ENCODE assay signal across 8 mouse cellular contexts in genomic region chr6:129254949-129255602, GRCm38 (mm10). TPM values are rescaled to one million over a fixed set of nuclear protein-coding genes. Genes with fewer than 3 reads are reported as not detected.
DNase-seq lines count a peak whose midpoint lies in the region; ATAC-seq and TF ChIP-seq lines count a peak whose summit lies in the region.

No protein-coding gene starts in this region.

- ATAC-seq in embryonic facial prominence, embryonic 14.5 days (ENCODE audit: low read depth): no peak
- ATAC-seq in lung, embryonic 16.5 days (ENCODE audit: low read depth): peak; percentile 43

- no peaks in the 10 kb centered on the region for H3K36me3 ChIP-seq in embryonic facial prominence, embryonic 14.5 days (ENCODE audit: control insufficient read depth, insufficient read depth, low read length)
- H3K36me3 ChIP-seq in lung, embryonic 16.5 days (ENCODE audit: control insufficient read depth, insufficient read depth, low read length): no peaks in the 10 kb centered on the region

- DNase-seq in adrenal gland, postnatal 10 days: peak; percentile 16
- DNase-seq in adrenal gland, postnatal 25 days: no peak
- no peak for DNase-seq in lung, adult 2 months
- DNase-seq in lung, adult 18-20 months: no peak
- peak; percentile 59 for DNase-seq in embryonic facial prominence, embryonic 14.5 days (ENCODE audit: low spot score)
- no peak for DNase-seq in right cerebral cortex, postnatal 25 days
- DNase-seq in adrenal gland, postnatal 4 days (ENCODE audit: low spot score in 2 of 2): no peak

- H3K4me2 ChIP-seq in embryonic facial prominence, embryonic 14.5 days (ENCODE audit: low read depth, low read length): no peak overlapping the region
- H3K4me2 ChIP-seq in lung, embryonic 16.5 days (ENCODE audit: low read depth, low read length): no peak overlapping the region

- WGBS in lung, adult 2 months: 14% methylated on average over 4 of the region's 4 CpGs
- 18% methylated on average over 4 of the region's 4 CpGs for WGBS in embryonic facial prominence, embryonic 14.5 days
- WGBS in lung, embryonic 16.5 days: 15% methylated on average over 4 of the region's 4 CpGs

- no peak for TF ChIP-seq POLR2A in lung, adult 2 months (IDR thresholded peaks at IDR 0.05; ENCODE audit: borderline replicate concordance, extremely low read depth, low read depth, low read length)

- no peaks in the 10 kb centered on the region for H3K27me3 ChIP-seq in embryonic facial prominence, embryonic 14.5 days (replicated peaks; ENCODE audit: control insufficient read depth, insufficient read depth, low read length)
- no peaks in the 10 kb centered on the region for H3K27me3 ChIP-seq in lung, embryonic 16.5 days (ENCODE audit: control insufficient read depth, insufficient read depth, low read depth, low read length)

- H3K9me3 ChIP-seq in embryonic facial prominence, embryonic 14.5 days (ENCODE audit: control insufficient read depth, low read length): no peaks in the 10 kb centered on the region
- no peaks in the 10 kb centered on the region for H3K9me3 ChIP-seq in lung, embryonic 16.5 days (ENCODE audit: control insufficient read depth, low read length)

- no peak overlapping the region for H3K4me3 ChIP-seq in lung, adult 2 months (replicated peaks; ENCODE audit: extremely low read depth, low read depth, low read length)
- H3K4me3 ChIP-seq in embryonic facial prominence, embryonic 14.5 days (ENCODE audit: low read depth, low read length): no peak overlapping the region
- no peak overlapping the region for H3K4me3 ChIP-seq in lung, embryonic 16.5 days (ENCODE audit: low read length)

- H3K9ac ChIP-seq in embryonic facial prominence, embryonic 14.5 days (ENCODE audit: low read depth, low read length): no peak overlapping the region
- H3K9ac ChIP-seq in lung, embryonic 16.5 days (ENCODE audit: low read length): no peak overlapping the region

- peak; percentile 33; the same call in 1 of the 2 replicates for TF ChIP-seq CTCF in lung, adult 2 months (IDR thresholded peaks at IDR 0.05; ENCODE audit: insufficient read depth, low read length)

- H3K4me1 ChIP-seq in lung, adult 2 months (ENCODE audit: control insufficient read depth, insufficient read depth, low read length): no peaks in the 10 kb centered on the region
- no peaks in the 10 kb centered on the region for H3K4me1 ChIP-seq in embryonic facial prominence, embryonic 14.5 days (ENCODE audit: control insufficient read depth, insufficient read depth, low read length)
- H3K4me1 ChIP-seq in lung, embryonic 16.5 days (replicated peaks; ENCODE audit: control insufficient read depth, insufficient read depth, low read length): no peaks in the 10 kb centered on the region

- no peak overlapping the region for H3K27ac ChIP-seq in embryonic facial prominence, embryonic 14.5 days (replicated peaks; ENCODE audit: low read depth, low read length)
- no peak overlapping the region for H3K27ac ChIP-seq in lung, embryonic 16.5 days (ENCODE audit: low read length)

RNA-seq across cellular contexts. Expression of gene Cd69, which starts 20.2 kb away (rescaled TPM):
- 1 to 10 TPM; 1.1 to 1.4 TPM for total RNA-seq in adrenal gland, postnatal 10 days (2021)
- 0.15 TPM in 1 of 2 replicates, not detected in the other for total RNA-seq in adrenal gland, postnatal 25 days (2021)
- polyA plus RNA-seq in lung, adult 2 months (2012; rRNA removed): 0.54 and 1.3 TPM in 2 replicates
- 0.18 and 0.35 TPM in 2 replicates for polyA plus RNA-seq in embryonic facial prominence, embryonic 14.5 days (2014; fragmentation: Nextera tagmentation; extraction: Ambion mirVana)
- 0.09 and 0.18 TPM in 2 replicates for polyA plus RNA-seq in lung, embryonic 16.5 days (2015; fragmentation: Nextera tagmentation; extraction: Ambion mirVana)
- under 1 TPM in 1 of 2 experiments, not detected in 1; 0.34 TPM for total RNA-seq in adrenal gland, postnatal 4 days (2021)

Comparison
In these comparisons a context has a peak if more than half of its experiments do, and no peak if none do; other contexts are left out.
1. DNase-seq: peak in adrenal gland, postnatal 10 days (single experiment) and embryonic facial prominence, embryonic 14.5 days (single experiment); none in adrenal gland, postnatal 25 days (single experiment), lung, adult 2 months (single experiment), lung, adult 18-20 months (0 of 2), right cerebral cortex, postnatal 25 days (single experiment) and adrenal gland, postnatal 4 days (0 of 2).